Mouse (Mus musculus): ENCODE results near the gene Htt. TPM values are rescaled to one million over a fixed set of nuclear protein-coding genes. Genes with fewer than 3 reads are reported as not detected.

The Htt gene
- polyA plus RNA-seq, 1 experiment from 2014 or later, result 16.8 TPM

DNA sequence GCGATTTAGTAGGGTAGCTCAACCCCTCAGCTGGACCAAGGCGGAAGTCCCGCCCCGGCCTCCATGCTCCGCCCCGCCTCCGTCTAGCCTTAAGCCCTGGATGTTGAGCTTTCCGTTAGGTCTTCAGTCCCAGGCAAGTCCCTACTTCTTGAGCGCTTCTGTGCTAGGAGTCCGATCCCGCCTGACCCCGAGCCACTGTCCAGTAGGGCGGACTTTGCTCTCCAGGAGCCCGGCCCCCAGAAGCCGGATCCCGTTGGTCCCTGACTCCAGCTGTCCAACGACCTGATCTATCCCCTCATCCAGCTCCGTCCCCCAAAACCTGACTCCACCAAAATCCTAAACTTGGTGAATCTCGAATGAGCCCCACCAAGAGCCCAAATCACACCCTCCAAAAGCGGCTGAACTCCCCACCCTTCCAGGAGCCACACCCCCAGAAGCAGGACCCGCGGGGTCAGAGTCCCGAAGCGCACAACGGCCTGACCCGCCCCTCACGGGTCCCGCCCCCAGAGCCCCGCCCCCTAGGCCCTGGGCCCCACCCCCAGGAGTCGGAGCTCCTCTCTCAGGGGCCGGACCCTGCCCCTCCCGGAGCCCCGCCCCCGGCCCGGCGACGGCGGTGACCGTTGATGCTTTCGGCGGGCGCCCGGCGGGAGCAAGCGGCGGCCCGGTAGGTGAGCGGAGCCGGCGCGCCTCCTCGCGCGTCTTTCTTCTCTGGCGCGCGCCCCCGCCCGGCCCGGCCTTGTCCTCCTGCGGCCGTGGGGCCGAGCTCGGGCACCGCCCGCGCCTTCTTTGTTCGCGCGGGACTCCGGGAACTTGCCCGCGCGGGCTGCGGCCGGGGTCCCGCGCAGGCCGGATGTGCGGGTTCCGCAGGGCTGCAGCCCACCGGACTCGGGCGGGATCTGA lies 187.6 kb downstream of the Htt start, which contains the start of gene Rgs12:
Rgs12 (plus strand) TSS at position 585 of the 900 bp plus-strand sequence.
- ATAC-seq (ENCODE audit: low FRiP score, low read depth), result peak; percentile 91
- Histone ChIP-seq H3K27ac (peak within 1 kb of the TSS; percentile 75), H3K9me3 (no peaks in the 10 kb centered on the region), H3K9ac (peak within 1 kb of the TSS; percentile 90), H3K36me3 (peaks cover 10% of the 10 kb centered on the region), H3K4me3 (peak within 1 kb of the TSS; percentile 89), H3K4me2 (replicated peaks) (peak within 1 kb of the TSS; percentile 78), H3K27me3 (replicated peaks) (no peaks in the 10 kb centered on the region), H3K4me1 (peaks cover 18% of the 10 kb centered on the region)
- under 1% methylated on average over 76 of the region's 84 CpGs for WGBS

- H3K27me3 ChIP-seq (replicated peaks), result no peaks in the 10 kb centered on the region
- H3K9ac ChIP-seq, result peak overlapping the region; percentile 90
- H3K36me3 ChIP-seq, result peaks cover 10% of the 10 kb centered on the region
- peak overlapping the region; percentile 75 for H3K27ac ChIP-seq
- peak overlapping the region; percentile 78 for H3K4me2 ChIP-seq (replicated peaks)
- ATAC-seq (ENCODE audit: low FRiP score, low read depth), result peak; percentile 59
- peak overlapping the region; percentile 89 for H3K4me3 ChIP-seq
- H3K4me1 ChIP-seq, result peaks cover 23% of the 10 kb centered on the region
- under 1% methylated on average over 12 of the region's 12 CpGs for WGBS
- H3K9me3 ChIP-seq, result no peaks in the 10 kb centered on the region
These were observed 188.2 kb downstream of the Htt start for GRCm38 (mm10) chr5:34949769-34950211.

DNA sequence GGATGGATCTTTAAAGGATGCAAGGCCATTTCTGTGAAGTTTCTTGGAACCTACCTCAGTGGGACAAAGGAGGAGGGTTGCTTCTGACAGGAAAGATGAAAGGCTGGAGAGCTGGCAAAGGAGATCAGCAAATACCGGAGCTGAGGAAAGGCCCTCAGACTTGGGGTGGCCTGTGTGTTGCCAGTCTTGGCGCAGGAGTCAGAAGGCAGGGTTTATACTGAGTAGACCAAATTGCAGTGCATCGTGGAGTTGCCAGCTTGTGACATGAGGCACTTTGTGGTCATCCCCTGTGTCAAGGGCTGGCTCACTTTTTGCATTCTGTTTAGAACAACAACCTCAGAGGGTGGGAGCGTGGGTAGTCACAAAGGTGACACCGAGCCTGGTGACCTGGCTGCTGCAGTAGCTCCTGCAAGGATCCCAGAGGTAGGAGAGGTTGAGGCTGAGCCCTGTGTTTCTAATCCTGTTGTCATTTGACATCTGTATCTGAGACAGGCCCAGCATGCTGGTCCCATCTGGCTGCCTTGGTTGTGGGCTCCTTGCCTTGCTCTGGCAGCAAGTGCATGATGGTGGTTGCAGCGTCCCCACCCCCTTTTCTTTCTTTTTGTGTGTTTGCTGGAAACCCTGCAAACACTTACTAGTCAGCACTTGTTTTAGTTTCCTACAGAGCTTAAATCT lies 189.1 kb downstream of the Htt start:
- H3K9ac ChIP-seq, result peak overlapping the region; percentile 90
- H3K4me1 ChIP-seq, result peaks cover 32% of the 10 kb centered on the region
- WGBS, result 75% methylated on average over 6 of the region's 6 CpGs
- no peak for ATAC-seq (ENCODE audit: low FRiP score, low read depth)
- H3K4me3 ChIP-seq, result peak overlapping the region; percentile 89
- no peak overlapping the region for H3K27ac ChIP-seq
- H3K27me3 ChIP-seq (replicated peaks), result no peaks in the 10 kb centered on the region
- no peaks in the 10 kb centered on the region for H3K9me3 ChIP-seq
- H3K36me3 ChIP-seq, result peaks cover 10% of the 10 kb centered on the region
- peak overlapping the region; percentile 78 for H3K4me2 ChIP-seq (replicated peaks)

DNA sequence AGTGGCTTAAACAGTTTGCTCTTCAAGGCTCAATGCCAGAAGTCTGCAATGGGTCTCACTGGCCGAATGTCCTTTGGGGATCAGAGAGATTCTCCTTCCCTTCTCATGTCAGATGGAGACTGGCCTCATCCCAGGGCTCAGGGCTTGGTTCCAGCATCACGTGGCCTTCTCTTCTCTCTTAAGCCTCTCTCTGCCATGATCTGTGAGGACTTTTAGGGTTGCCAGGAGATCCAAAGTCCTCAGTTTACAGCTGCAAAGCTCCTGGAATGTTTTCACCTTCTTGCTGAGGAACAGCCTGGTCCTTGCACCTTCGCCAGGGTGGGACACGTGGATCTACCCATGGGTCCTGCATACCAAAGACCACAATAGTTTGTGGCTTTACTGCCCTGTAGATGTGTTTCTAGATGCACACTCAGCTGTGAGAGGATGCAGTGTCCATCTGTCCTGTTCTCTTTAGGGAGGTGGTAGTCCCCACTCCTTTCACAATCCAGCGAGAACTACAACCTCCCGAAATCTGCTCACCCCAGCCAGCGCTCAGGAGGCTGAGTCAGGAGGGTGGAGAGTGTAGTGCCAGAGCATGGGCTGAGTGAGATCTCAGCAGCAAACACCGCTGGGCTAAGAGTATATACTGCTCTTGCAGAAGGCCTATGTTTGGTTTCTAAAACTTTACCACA lies 189.8 kb downstream of the Htt start:
- Histone ChIP-seq H3K9ac (peak overlapping the region; percentile 90; the same call in 1 of the 2 replicates), H3K4me1 (peaks cover 35% of the 10 kb centered on the region), H3K4me2 (replicated peaks) (peak overlapping the region; percentile 78), H3K4me3 (no peak overlapping the region), H3K27ac (no peak overlapping the region), H3K27me3 (replicated peaks) (no peaks in the 10 kb centered on the region), H3K36me3 (peaks cover 10% of the 10 kb centered on the region), H3K9me3 (no peaks in the 10 kb centered on the region)
- ATAC-seq (ENCODE audit: low FRiP score, low read depth), result no peak
- 97% methylated on average over 8 of the region's 8 CpGs for WGBS

- no peak overlapping the region for H3K4me3 ChIP-seq
- no peak for ATAC-seq (ENCODE audit: low FRiP score, low read depth)
- no peaks in the 10 kb centered on the region for H3K27me3 ChIP-seq (replicated peaks)
- H3K27ac ChIP-seq, result no peak overlapping the region
- no peak overlapping the region for H3K9ac ChIP-seq
- no peaks in the 10 kb centered on the region for H3K9me3 ChIP-seq
- 67% methylated on average over 6 of the region's 6 CpGs for WGBS
- peaks cover 10% of the 10 kb centered on the region for H3K36me3 ChIP-seq
- H3K4me1 ChIP-seq, result peaks cover 35% of the 10 kb centered on the region
- H3K4me2 ChIP-seq (replicated peaks), result no peak overlapping the region
These were observed 193.0 kb downstream of the Htt start for GRCm38 (mm10) chr5:34954508-34954907.

GRCm38 (mm10) chr5:34955630-34956029 lies 194.1 kb downstream of the Htt start:
- Histone ChIP-seq H3K9me3 (no peaks in the 10 kb centered on the region), H3K36me3 (peaks cover 10% of the 10 kb centered on the region), H3K27me3 (replicated peaks) (no peaks in the 10 kb centered on the region), H3K4me1 (peaks cover 33% of the 10 kb centered on the region), H3K27ac (no peak overlapping the region), H3K4me2 (replicated peaks) (no peak overlapping the region), H3K4me3 (no peak overlapping the region), H3K9ac (no peak overlapping the region)
- WGBS, result 72% methylated on average over 5 of the region's 5 CpGs
- no peak for ATAC-seq (ENCODE audit: low FRiP score, low read depth)

DNA sequence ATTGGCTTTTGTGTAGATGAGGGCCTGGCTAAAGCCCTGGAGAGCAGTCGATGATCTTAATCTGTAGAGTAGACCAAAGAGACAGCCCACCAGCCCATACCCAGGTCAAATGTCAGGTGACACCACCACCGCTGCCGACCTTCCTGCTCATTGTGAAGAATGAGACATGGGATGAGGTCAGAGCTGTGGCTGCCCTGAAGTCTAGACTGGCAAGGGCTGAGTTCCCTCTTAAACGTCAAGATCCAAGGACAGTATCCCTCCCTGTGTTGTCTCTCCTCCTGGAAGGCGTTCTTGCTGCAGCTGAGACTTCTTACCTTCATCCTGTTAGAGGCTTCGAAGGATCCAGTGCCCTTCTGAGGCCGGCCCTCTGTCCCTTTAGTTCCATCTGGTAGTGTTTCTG lies 194.6 kb downstream of the Htt start:
- ATAC-seq (ENCODE audit: low FRiP score, low read depth), result no peak
- Histone ChIP-seq H3K27ac (no peak overlapping the region), H3K4me3 (no peak overlapping the region), H3K9ac (no peak overlapping the region), H3K9me3 (no peaks in the 10 kb centered on the region), H3K36me3 (peaks cover 11% of the 10 kb centered on the region), H3K4me2 (replicated peaks) (no peak overlapping the region), H3K4me1 (peaks cover 28% of the 10 kb centered on the region), H3K27me3 (replicated peaks) (no peaks in the 10 kb centered on the region)
- WGBS, result 89% methylated on average over 7 of the region's 7 CpGs

- no peak overlapping the region for H3K9ac ChIP-seq
- no peaks in the 10 kb centered on the region for H3K27me3 ChIP-seq (replicated peaks)
- peaks cover 13% of the 10 kb centered on the region; the same call in 1 of the 2 replicates for H3K36me3 ChIP-seq
- H3K4me1 ChIP-seq, result peaks cover 24% of the 10 kb centered on the region
- H3K27ac ChIP-seq, result no peak overlapping the region
- H3K9me3 ChIP-seq, result no peaks in the 10 kb centered on the region
- 71% methylated on average over 2 of the region's 2 CpGs for WGBS
- H3K4me2 ChIP-seq (replicated peaks), result no peak overlapping the region
- ATAC-seq (ENCODE audit: low FRiP score, low read depth), result no peak
- H3K4me3 ChIP-seq, result no peak overlapping the region
These were observed 195.5 kb downstream of the Htt start for GRCm38 (mm10) chr5:34957015-34957414.

DNA sequence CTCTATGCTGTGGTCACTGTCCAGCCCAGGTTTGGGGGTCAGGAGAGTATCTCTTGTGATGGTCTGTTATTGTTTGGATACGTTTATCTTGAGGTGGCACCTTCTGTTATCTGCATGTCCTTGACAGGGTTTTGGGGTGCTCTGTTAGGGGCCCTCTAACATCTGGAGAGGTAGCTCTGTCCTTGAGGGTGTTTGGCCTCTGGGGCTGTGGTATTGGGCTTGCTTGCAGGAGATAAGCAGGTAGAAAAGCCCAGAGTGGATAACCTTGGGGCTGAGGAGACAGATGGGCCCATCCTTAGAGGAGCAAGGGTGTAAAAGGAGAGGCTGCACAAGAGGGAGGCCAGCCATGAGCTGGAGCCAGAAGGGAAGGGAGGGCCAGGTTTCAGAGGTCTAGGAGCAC lies 198.5 kb downstream of the Htt start:
- no peaks in the 10 kb centered on the region for H3K27me3 ChIP-seq (replicated peaks)
- H3K9me3 ChIP-seq, result no peaks in the 10 kb centered on the region
- 86% methylated on average over 1 of the region's 1 CpGs for WGBS
- H3K27ac ChIP-seq, result no peak overlapping the region
- H3K4me3 ChIP-seq, result no peak overlapping the region
- H3K9ac ChIP-seq, result no peak overlapping the region
- no peak for ATAC-seq (ENCODE audit: low FRiP score, low read depth)
- H3K4me1 ChIP-seq, result peaks cover 13% of the 10 kb centered on the region
- peaks cover 13% of the 10 kb centered on the region for H3K36me3 ChIP-seq
- H3K4me2 ChIP-seq (replicated peaks), result no peak overlapping the region

MicroRNAs encoded within 50 kb of the gene (microRNA counts, 519-probe panel; counts per million panel counts)
- 342 counts per million, percentile 67 among the panel's probes with 10 or more counts for microRNA mmu-miR-467g

Small RNAs within 50 kb of the gene (microRNA-seq; reads per million reads assigned to microRNA genes)
- not detected for gene Mir467g

Other genes starting within 250 kb of the Htt start
- gene Tnip2, start 247.7 kb upstream of the Htt start, polyA plus RNA-seq (2016; fragmentation: Nextera tagmentation; extraction: Ambion mirVana), result 8.5 and 9.3 TPM in 2 replicates
- gene Sh3bp2, start 235.9 kb upstream of the Htt start, polyA plus RNA-seq (2016; fragmentation: Nextera tagmentation; extraction: Ambion mirVana), result 15.8 and 17.9 TPM in 2 replicates
- gene Add1, start 188.1 kb upstream of the Htt start, polyA plus RNA-seq (2016; fragmentation: Nextera tagmentation; extraction: Ambion mirVana), result 200 and 218 TPM in 2 replicates
- 69.2 and 94.9 TPM in 2 replicates for gene Mfsd10, start 124.5 kb upstream of the Htt start, polyA plus RNA-seq (2016; fragmentation: Nextera tagmentation; extraction: Ambion mirVana)
- 23.4 and 25.3 TPM in 2 replicates for gene Nop14, start 101.6 kb upstream of the Htt start, polyA plus RNA-seq (2016; fragmentation: Nextera tagmentation; extraction: Ambion mirVana)
- 1.6 and 1.7 TPM in 2 replicates for gene Grk4, start 101.4 kb upstream of the Htt start, polyA plus RNA-seq (2016; fragmentation: Nextera tagmentation; extraction: Ambion mirVana)
- gene Msantd1, start 146.3 kb downstream of the Htt start, polyA plus RNA-seq (2016; fragmentation: Nextera tagmentation; extraction: Ambion mirVana), result 1.9 and 2.3 TPM in 2 replicates
- gene Rgs12, start 187.7 kb downstream of the Htt start, polyA plus RNA-seq (2016; fragmentation: Nextera tagmentation; extraction: Ambion mirVana), result 58.0 and 59.9 TPM in 2 replicates